Mouse (Mus musculus) megakaryocyte, embryonic 14.5 days (primary cell): Measurements from ENCODE around the gene Sox2.

Experiments
- FLI1 ChIP-seq: IDR thresholded peaks from 2 replicates; pipeline ENCODE4 v1.6.1; 2012; ENCODE audit warnings: low read length, inconsistent platforms, mixed read lengths
- GATA1 ChIP-seq: IDR thresholded peaks from 3 replicates; pipeline ENCODE4 v1.6.1; 2012; ENCODE audit warnings: mixed read lengths, low read length, inconsistent platforms, borderline replicate concordance

DNA sequence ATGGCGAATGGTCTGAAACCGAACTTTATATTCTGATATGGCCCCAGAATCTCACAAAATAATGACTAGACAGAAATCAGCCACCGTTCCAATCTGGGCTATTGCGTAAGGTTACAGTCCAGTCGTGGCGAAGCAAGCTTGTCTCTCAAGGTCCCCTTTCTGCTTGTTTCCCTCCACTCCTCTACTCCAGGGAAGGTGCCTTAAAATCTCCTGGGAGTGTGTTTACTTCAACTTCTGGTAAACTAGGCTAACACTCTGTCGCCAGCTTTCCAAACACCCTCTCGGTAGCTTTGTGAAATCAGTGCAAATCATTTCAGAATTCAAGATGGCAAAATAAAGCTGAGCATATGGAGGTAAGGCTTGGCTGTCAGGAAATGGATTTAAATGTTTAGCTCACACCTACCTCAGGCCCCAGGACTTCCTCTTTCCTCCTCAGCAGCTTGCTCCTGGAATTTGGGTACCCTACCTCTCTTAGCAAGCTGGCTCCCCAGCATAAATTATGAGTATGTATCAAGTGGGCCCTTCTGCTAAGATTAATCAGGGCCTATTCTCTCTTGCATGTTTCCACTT lies 8.8 kb downstream of the Sox2 start:
- no peak for TF ChIP-seq FLI1
- TF ChIP-seq GATA1: no peak
